Mouse (Mus musculus): ENCODE data around the gene Cntnap1.

GRCm38 (mm10) chr11:101162301-101162700, 8.0 kb upstream of the Cntnap1 start:
- TF ChIP-seq CTCF (IDR thresholded peaks at IDR 0.05; ENCODE audit: control insufficient read depth, insufficient read depth, insufficient replicate concordance, low read depth, low read length) (no peak), POLR2A (IDR thresholded peaks at IDR 0.05; ENCODE audit: control insufficient read depth, low read depth, low read length) (no peak)
